Mouse (Mus musculus): ENCODE measurements around the gene Pak3. TPM values are rescaled to one million over a fixed set of nuclear protein-coding genes. Genes with fewer than 3 reads are reported as not detected.
A peak's percentile ranks its signal among the peaks of the same experiment; 100 is the strongest.

Pak3 gene
- polyA plus RNA-seq, 1 experiment from 2014 or later: 8.0 TPM

DNA sequence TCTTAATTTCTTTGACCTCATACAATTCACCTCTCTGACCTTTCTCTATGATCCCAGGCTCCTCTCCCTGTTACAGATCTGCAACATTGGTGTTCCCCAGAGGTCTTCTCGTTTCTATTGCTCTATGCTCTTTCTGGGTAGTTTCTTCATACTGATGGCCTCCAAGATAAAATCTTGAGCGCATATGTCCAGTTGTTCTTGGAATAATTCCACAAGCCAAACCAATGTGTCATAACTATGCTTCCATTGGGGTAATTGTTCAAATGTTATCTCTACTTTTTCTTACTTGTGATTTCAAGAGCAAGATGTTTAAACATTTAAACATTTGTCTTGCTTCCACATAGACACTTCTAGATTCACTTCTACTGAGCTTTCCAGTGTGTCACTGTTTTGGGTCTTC lies 160.2 kb downstream of the Pak3 start:
- no peak overlapping the region for H3K27ac ChIP-seq
- no peaks in the 10 kb centered on the region for H3K36me3 ChIP-seq
- peaks cover 50% of the 10 kb centered on the region for H3K27me3 ChIP-seq (ENCODE audit: low read depth, poor library complexity, severe bottlenecking)
- H3K4me1 ChIP-seq: no peaks in the 10 kb centered on the region
- H3K9me3 ChIP-seq (replicated peaks): no peaks in the 10 kb centered on the region
- WGBS: 81% methylated on average over 2 of the region's 2 CpGs
- no peak for DNase-seq (ENCODE audit: low spot score)
- H3K4me3 ChIP-seq: no peak overlapping the region

GRCm38 (mm10) chrX:143722250-143722649 lies 203.9 kb downstream of the Pak3 start:
- no peaks in the 10 kb centered on the region for H3K9me3 ChIP-seq (replicated peaks)
- no peaks in the 10 kb centered on the region for H3K4me1 ChIP-seq
- H3K36me3 ChIP-seq: no peaks in the 10 kb centered on the region
- WGBS: 88% methylated on average over 1 of the region's 1 CpGs
- peaks cover 36% of the 10 kb centered on the region; the same call in 1 of the 2 replicates for H3K27me3 ChIP-seq (ENCODE audit: low read depth, poor library complexity, severe bottlenecking)
- H3K4me3 ChIP-seq: no peak overlapping the region
- no peak overlapping the region for H3K27ac ChIP-seq
- DNase-seq (ENCODE audit: low spot score): no peak

GRCm38 (mm10) chrX:143725411-143725810 lies 207.0 kb downstream of the Pak3 start:
- Histone ChIP-seq H3K4me1 (no peaks in the 10 kb centered on the region), H3K27ac (no peak overlapping the region), H3K4me3 (no peak overlapping the region), H3K9me3 (replicated peaks) (no peaks in the 10 kb centered on the region), H3K27me3 (ENCODE audit: low read depth, poor library complexity, severe bottlenecking) (peaks cover 23% of the 10 kb centered on the region; the same call in 1 of the 2 replicates), H3K36me3 (no peaks in the 10 kb centered on the region)
- DNase-seq (ENCODE audit: low spot score): no peak
- 94% methylated on average over 3 of the region's 3 CpGs for WGBS

DNA sequence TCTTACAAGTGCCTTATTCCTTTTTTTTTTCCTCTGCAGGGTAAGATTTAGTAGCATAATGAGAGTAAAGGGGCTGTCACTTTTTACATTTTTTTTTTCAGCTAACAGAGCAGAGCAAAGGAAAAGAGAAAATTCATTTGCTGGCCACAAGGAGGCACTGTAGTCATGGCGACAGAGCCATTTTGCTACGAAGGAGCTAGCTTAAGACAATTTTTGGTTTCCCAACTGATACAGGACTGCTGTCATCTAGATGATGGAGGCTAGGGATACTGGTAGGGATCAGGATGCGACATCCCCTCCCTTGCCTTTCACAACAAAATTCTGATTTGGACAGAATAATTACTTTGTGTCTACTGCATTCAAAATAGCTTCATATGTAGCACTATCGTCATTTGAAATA lies 217.6 kb downstream of the Pak3 start:
- 40% methylated on average over 4 of the region's 4 CpGs for WGBS
- H3K36me3 ChIP-seq: no peaks in the 10 kb centered on the region
- H3K27me3 ChIP-seq (ENCODE audit: low read depth, poor library complexity, severe bottlenecking): peaks cover 37% of the 10 kb centered on the region
- H3K27ac ChIP-seq: no peak overlapping the region
- no peaks in the 10 kb centered on the region for H3K4me1 ChIP-seq
- H3K9me3 ChIP-seq (replicated peaks): no peaks in the 10 kb centered on the region
- peak; percentile 50 for DNase-seq (ENCODE audit: low spot score)
- H3K4me3 ChIP-seq: no peak overlapping the region

DNA sequence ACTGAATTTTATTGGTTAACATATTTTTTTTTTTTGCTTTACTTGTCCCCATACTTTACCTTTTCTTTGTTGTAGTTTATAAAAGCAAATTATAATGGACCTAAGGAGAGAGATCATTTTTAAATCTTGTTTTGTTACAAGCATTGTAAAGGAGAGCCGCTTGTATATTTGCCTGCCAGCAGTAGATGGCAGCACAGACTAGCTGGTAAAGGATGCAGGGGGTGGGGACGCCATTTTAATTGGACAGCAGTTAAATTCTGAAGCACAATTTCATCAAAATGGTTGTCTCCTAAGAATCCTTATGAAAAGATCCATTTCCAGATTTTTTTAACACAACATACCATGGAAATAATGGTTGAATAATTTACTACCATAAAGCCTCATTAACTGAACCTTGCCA lies 220.8 kb downstream of the Pak3 start:
- no peaks in the 10 kb centered on the region for H3K9me3 ChIP-seq (replicated peaks)
- peaks cover 29% of the 10 kb centered on the region for H3K27me3 ChIP-seq (ENCODE audit: low read depth, poor library complexity, severe bottlenecking)
- no peak overlapping the region for H3K4me3 ChIP-seq
- 13% methylated on average over 2 of the region's 2 CpGs for WGBS
- H3K27ac ChIP-seq: no peak overlapping the region
- peak; percentile 59 for DNase-seq (ENCODE audit: low spot score)
- H3K4me1 ChIP-seq: no peaks in the 10 kb centered on the region
- no peaks in the 10 kb centered on the region for H3K36me3 ChIP-seq

DNA sequence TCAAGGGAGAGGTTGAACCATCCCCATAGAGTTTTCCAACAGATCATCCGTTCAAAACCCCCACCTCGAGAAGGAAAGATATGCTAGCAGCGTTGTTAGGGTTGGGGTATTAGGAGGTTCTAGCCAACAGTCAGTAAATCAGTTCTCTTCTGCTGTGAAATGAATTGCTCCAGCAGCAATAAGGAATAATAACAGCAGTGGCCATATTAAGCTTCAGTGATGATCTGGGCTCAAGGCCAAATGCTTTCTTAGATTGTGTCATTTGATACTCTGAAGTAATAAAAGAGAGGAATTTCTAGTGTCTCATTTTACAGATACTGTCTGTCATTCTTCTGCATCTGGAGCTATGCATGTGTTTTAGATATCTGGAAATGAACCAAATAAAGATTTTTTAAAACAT lies 244.2 kb downstream of the Pak3 start:
- 78% methylated on average over 3 of the region's 3 CpGs for WGBS
- peaks cover 51% of the 10 kb centered on the region for H3K27me3 ChIP-seq (ENCODE audit: low read depth, poor library complexity, severe bottlenecking)
- DNase-seq (ENCODE audit: low spot score): no peak
- no peak overlapping the region for H3K4me3 ChIP-seq
- H3K9me3 ChIP-seq (replicated peaks): no peaks in the 10 kb centered on the region
- no peaks in the 10 kb centered on the region for H3K36me3 ChIP-seq
- H3K27ac ChIP-seq: no peak overlapping the region
- 0 out of 2 replicates have a peak, but pooled peaks cover 4% of the 10 kb centered on the region for H3K4me1 ChIP-seq

GRCm38 (mm10) chrX:143815948-143816347 lies 297.6 kb downstream of the Pak3 start:
- Histone ChIP-seq H3K9me3 (replicated peaks) (no peaks in the 10 kb centered on the region), H3K27ac (no peak overlapping the region), H3K36me3 (peaks cover 79% of the 10 kb centered on the region), H3K27me3 (ENCODE audit: low read depth, poor library complexity, severe bottlenecking) (peaks cover 38% of the 10 kb centered on the region), H3K4me3 (no peak overlapping the region), H3K4me1 (no peaks in the 10 kb centered on the region)
- WGBS: 79% methylated on average over 1 of the region's 1 CpGs
- DNase-seq (ENCODE audit: low spot score): no peak

DNA sequence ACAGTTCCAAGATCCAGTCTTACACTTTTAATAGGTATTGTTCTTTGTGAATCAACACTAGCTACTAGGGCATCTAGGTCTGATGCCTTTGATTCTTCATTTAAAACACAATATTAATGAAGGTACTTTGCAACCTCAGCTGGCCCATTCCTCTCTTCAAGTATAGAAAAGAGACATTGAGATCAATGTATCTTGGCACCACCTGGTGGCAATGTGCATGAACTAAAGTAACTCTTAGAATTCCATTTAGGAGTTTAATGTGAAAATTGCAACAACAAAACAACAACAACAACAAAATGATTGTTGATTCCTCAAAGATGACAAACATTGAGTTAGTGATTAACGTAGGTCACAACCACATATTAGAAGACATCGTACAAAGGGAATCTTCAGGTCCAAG lies 300.6 kb downstream of the Pak3 start:
- DNase-seq (ENCODE audit: low spot score): no peak
- 91% methylated on average over 2 of the region's 2 CpGs for WGBS

DNA sequence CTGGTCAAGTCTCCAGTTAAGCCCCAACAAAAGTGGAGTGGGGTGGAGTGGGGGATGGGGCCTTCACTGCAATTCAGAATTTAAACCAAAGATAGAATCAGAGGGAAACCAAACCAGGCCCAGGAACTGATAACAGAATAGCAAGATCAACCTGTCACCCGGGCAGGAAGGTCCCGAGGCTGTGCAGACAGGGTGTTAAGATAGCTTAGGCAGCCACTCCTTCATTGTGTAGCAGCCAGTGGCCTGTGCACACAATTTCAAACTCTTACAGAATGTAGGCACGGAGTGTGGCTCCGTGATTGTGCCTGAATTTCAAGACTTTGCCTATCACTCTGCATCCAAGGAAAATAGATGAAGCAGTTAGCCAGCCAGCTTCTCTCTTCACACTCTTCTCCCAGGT lies 308.1 kb downstream of the Pak3 start:
- Histone ChIP-seq H3K4me1 (peaks cover 23% of the 10 kb centered on the region), H3K36me3 (no peaks in the 10 kb centered on the region), H3K27ac (peak overlapping the region; percentile 86), H3K4me3 (peak overlapping the region; percentile 55), H3K9me3 (replicated peaks) (no peaks in the 10 kb centered on the region), H3K27me3 (ENCODE audit: low read depth, poor library complexity, severe bottlenecking) (peaks cover 84% of the 10 kb centered on the region)
- 36% methylated on average over 4 of the region's 4 CpGs for WGBS
- DNase-seq (ENCODE audit: low spot score): peak; percentile 40

More for the DNA sequence above, 300.6 kb downstream of the Pak3 start:
- Histone ChIP-seq H3K27me3 (ENCODE audit: low read depth, poor library complexity, severe bottlenecking) (peaks cover 54% of the 10 kb centered on the region), H3K27ac (no peak overlapping the region), H3K9me3 (replicated peaks) (no peaks in the 10 kb centered on the region), H3K36me3 (peaks cover 55% of the 10 kb centered on the region), H3K4me3 (no peak overlapping the region), H3K4me1 (peaks cover 11% of the 10 kb centered on the region)

DNA sequence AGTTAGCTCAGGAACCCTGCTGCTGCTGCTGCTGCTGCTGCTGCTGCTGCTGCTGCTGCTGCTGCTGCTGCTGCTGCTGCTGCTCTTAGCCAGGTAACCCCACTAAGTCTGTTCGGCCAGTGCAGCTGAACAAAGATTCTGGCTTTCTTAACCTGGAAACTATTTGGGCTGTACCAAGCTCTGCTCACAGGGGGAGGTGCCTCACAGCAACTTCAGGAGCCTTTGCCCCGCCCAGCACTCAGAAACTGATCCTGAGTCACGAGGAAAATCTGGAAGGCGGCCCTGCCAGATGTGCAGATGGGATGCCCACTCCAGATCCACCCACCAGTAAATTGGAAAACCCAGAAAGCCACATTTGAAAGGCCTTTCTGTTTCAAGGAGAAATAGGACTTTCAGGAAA lies 308.8 kb downstream of the Pak3 start, which contains the start of gene Capn6:
Capn6 (minus strand) TSS at position 203 of the 400 bp plus-strand sequence.
- Histone ChIP-seq H3K4me1 (peaks cover 22% of the 10 kb centered on the region), H3K27me3 (ENCODE audit: low read depth, poor library complexity, severe bottlenecking) (peaks cover 85% of the 10 kb centered on the region), H3K27ac (peak within 1 kb of the TSS; percentile 86), H3K4me3 (peak within 1 kb of the TSS; percentile 55), H3K36me3 (no peaks in the 10 kb centered on the region), H3K9me3 (replicated peaks) (no peaks in the 10 kb centered on the region)
- peak; percentile 70 for DNase-seq (ENCODE audit: low spot score)
- WGBS: 17% methylated on average over 4 of the region's 4 CpGs

GRCm38 (mm10) chrX:143846637-143847036 lies 328.2 kb downstream of the Pak3 start:
- Histone ChIP-seq H3K27me3 (ENCODE audit: low read depth, poor library complexity, severe bottlenecking) (peaks cover 67% of the 10 kb centered on the region), H3K4me3 (no peak overlapping the region), H3K4me1 (peaks cover 8% of the 10 kb centered on the region; the same call in 1 of the 2 replicates), H3K9me3 (replicated peaks) (no peaks in the 10 kb centered on the region), H3K36me3 (no peaks in the 10 kb centered on the region), H3K27ac (no peak overlapping the region)
- WGBS: 64% methylated on average over 3 of the region's 3 CpGs
- no peak for DNase-seq (ENCODE audit: low spot score)

Small RNAs within 50 kb of the gene (microRNA-seq; reads per million reads assigned to microRNA genes)
- gene Gm47298: not detected

Other genes with a start within 250 kb of the Pak3 start
- 9.5 and 14.3 TPM in 2 replicates for gene Chrdl1, start 124.3 kb upstream of the Pak3 start, polyA plus RNA-seq (2016; fragmentation: Nextera tagmentation; extraction: Ambion mirVana)

Data from limb, embryonic 10.5 days (tissue).